Mouse (Mus musculus) MEL-GATA-1-ER (cell line): Measurements from ENCODE around the gene Ttc17.
"Not testable (repeated sequence)": the region's sequence is repeated elsewhere in the genome, so short reads cannot be mapped to it uniquely, and the experiment has no call there.

Experiments used
- DNase-seq: peaks from one replicate; pipeline ENCODE4 v3.0.0-alpha.2; 2012; ENCODE audit warnings: low read depth; ENCODE audit errors: extremely low read depth

Gene Ttc17

DNA sequence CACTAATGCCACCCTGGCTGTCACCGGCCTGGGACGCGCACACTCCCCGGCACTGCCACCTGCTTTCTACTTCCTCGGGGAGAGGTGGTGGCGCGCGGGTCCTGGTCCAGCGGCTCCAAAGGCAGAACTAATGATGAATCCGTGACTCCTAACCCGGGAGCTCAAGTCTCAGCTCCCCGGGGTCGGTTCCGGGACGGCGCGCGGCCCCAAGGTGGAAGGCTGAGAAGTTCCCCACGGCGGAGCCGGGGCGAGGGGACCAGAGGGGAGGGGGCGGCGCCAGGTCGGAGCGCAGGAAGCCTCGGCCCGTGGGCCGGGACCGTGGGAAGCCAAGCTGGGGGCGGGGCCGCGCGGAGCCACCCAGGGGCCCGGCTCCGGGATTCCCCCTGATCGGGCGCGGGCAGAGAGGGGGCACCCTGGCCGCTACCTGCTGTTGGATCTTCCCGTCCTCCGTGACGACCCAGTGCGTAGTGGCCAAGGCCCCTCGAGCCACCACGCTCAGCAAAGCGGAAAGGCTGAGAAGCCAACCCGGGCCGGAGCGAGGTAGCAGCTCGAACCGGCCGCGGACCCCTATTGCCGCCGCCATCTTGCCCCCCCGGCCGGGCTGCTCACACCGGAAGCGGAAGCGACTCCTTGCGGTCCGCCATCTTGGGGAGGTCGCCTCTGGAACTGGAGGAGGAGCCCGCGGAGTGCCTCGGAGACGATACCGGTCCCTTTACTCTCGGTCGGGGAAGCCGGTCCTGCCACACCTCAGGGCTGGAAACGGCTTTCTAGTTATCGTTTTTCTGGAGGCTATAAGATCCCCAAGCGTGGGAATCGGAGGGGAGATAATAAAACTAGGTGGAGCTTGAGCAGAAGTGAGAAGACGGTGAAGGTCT is at the start of gene Ttc17:
TSS of gene Ttc17 (minus strand) at position 607 of the 875 bp plus-strand sequence.
- DNase-seq, result peak; percentile 72

DNA sequence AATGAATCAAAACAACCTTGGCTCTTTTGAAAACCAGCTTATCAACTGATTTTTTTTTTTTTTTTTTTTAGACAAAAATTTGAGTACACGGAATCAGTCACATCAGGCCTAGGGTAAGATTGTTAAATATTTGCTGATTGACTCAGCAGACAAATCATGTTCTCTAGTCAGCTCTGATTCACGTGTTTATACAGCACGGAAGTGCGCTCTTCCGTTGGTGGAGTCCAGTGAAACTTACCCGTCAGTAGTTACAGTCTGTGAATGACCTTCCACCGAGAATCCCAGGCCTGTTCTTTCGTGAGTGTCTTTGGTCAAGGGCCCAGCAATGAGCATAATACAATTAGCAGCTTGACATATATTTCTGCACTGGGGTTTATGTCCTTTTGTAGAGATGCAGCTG is 43.2 kb upstream of the Ttc17 start:
- no peak for DNase-seq

DNA sequence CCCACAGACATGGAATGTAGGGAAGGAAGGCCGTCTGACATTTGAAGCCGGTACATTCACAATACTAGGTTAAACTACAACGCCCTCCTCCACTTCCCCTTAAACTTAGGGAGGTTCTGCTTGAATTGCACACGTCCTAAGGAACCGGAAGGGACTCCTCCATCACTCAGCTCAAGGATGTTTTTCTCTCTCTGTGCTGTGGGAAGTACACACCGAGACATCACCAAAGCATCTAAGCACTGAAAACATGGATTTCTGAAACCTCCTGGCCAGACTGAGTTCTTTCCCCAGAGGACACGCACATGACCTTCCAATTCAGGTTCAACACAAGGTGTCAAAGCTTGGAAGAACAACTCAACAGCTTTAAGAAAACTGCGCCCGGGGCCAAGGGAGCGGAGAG is 30.5 kb upstream of the Ttc17 start:
- DNase-seq, result peak; percentile 75

DNA sequence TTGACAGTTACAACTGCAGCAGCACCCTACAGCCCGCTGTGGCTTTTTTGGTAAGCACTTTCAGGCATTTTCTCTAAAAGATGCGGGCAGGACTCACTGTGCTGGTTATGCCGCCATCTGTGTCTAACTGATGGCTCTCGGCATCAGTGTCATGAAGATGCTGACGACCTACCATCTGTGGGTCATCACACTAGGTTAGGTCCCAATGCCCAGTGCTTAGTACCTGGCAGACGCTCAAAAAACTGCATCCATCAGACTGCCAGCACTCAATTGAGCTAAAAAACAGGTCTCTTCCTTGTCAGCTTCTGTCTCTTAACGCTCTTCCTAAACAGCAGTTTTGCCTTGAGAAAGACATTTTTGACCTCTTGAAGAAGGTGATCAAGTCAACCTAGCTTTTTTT is 29.0 kb upstream of the Ttc17 start:
- DNase-seq, result no peak

DNA sequence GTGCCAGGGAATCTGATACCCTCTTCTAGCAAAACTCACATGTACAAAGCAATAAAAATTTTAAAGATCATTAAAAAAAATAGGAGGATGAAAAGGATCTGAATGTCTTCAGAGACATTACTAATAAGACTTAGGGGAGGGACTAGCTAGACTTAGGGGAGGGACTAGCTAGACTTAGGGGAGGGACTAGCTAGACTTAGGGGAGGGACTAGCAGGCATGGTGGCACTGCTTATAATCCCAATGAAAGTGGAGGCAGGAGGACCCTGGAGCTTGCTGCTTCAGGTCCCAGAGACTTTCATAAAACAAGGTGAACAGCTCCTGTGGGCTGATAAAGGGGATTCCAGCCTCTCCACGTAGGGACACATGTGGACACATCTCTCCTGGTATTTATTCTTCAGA is 28.3 kb upstream of the Ttc17 start:
- DNase-seq, result no peak

DNA sequence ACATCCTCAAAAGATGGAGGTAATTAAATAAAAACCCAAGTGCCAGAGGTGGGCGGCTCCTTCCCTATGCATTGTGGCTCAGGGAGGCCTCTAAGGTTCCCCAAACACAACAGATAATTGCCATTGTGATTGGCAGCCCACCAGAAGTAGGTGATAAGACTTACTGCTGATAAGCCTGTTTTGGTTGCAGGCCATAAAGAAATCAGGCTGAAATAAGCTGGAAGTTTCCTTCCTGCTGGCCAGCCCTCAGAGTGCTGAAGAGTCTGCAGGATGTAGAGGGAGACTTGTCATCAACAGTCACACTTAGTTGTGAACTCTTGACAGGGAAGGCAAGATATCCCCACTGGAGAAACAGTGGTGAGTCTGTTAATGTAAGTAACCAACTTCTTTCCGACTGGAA is 25.7 kb upstream of the Ttc17 start:
- no peak for DNase-seq

DNA sequence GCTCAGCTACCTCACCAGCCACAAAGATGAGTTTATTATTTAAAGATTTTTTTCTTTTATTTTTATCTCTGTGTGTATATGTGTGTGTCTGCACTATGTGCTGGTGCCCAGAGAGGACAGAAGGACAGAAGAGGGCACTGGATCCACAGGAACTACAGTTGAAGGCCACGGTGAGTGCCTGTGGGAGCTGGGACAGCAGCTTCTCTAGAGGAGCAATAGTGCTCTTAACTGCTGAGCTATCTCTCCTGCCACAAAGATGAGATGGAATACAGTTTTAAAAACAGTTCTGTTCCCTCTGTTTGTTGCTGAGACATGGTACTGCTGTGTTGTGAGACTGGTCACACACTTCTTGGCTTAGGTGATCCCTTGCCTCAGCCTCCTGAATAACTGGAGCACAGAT is 22.0 kb upstream of the Ttc17 start:
- DNase-seq, result no peak

DNA sequence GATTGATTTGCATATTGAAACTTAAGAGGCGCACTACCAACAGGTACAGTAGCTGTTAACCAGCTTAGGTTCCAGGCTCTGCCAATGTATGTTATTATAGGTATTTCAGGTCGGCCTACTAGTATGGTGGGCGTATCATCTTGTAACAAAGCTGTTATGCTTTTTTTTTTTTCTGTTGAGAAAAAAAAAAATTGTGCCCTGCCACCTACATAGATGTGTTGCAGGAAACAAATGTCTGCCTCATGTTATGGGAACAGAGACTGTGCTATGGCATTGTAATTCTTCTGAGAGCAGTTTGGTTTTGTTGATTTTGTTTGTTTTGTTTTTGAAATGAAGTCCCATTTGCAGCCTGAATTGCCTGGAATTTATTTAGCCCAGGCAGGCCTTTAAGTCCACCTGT is 952 bp upstream of the Ttc17 start:
- DNase-seq, result no peak

DNA sequence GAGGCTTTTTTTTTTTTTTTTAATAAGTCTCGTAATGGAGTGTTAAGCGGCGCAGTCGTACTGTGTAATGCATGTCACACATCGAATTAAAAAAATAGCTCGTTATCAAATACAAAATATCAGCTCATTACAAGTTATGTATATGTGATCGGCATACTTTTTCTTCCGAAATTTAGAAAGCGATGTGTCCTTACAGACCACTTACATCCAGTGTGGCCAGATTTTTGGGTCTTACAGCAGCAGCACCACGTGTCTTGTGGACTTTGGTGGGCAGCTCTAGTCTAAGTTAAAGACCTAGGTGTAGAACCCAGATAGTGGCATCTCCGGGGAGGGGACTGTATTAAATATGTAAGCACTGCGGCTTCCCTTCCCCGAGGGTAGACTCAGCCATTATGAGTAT is 532 bp upstream of the Ttc17 start:
- DNase-seq, result peak; percentile 46

DNA sequence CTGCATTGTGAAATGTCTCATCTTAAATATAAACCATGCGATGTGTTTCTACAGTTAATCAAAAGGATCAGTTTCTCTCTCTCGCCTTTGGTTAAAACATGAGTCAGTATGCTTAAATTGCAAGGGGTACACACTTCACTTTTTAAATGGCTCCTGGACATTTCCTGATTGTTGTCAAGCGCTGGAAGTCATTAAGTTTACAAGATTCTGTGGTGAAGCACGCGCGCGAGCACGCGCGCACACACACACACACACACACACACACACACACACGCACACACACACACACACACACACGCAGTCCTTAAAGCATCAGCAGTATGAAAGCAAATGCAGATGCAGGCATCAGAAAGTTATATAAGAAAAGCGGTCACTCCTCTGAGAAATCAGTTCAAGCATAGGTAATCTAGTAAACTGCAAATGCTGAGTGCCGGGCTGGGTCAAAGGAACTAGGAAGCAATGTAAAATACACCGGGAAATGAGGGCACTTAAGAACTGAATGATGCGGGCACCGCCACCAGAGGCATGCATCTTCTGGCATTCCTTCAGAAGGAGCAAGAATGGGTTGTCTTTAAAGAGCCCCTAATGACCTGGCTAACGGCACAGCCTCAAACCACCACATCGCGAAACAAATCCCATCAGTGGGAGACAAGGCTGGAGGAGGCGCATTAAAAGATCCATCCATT is 949 bp downstream of the Ttc17 start:
- peak; percentile 36 for DNase-seq

DNA sequence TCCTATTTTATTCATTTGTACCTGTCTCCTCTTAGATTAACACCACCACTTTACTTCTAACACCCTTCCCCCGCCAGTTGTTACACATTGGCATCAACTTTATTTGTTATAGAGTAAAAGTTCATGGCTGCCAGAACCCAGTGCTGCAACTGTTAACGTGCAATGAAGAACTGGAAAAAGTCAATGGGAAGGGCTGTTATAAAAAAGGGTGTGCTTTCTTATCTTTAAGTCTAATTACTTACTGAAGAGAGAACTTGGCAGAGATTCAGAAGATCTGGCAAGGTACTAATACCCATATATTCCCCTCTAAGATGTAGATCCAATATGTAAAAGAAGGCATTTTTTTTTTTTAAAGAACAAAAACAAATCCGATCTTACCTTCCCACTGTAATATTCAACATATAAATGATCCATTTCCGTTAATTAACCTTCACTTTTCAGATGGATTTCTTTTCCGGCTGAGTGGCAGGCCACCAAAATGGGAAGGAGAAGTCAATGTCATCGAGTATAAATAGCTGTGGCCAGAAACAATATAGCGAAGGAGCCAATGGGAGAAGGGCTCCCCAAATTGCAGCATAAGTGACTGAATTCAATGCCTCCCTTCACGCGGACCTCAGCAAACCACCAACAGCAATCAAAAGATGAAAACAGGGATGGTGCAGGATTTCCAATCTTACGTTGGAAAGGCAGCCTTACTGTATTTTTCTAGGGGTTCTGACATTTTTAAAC is 1.8 kb downstream of the Ttc17 start:
- peak; percentile 60 for DNase-seq

DNA sequence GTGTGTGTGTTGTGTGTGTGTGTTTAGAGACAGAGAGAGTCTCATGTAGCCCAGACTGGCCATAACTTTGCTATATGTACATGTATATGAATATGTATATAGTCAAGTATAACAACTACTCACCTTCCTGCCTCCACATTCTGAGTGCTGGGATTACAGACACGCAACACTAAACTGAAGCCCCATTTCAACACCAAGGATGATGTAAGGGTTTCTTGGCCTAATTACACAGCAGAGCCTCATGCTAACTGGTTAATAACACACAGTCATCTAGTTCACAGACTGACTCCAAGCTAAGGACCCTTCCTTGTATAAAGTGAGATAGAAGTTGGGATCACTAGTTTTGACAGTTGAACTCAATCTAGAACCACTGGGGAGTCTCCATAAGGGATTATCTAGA is 3.9 kb downstream of the Ttc17 start:
- DNase-seq, result no peak

DNA sequence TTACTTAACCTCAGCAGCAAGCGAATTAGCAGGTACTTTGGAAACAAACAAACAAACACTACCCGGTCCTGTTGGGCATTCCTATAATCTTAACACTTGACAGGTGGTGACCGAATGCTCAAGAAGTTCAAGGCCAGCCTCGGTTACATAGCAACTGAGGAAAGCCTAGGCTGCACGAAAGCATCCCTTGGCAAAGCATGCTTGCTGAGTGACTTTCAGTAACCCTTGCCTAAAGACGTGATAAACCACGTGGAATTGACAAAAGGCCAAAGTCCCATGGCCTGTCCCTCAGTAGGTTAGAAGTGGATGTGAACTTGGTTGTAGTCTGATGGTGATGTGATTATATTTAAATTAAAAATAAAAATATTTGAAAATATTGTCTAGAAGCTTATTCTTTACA is 4.4 kb downstream of the Ttc17 start:
- DNase-seq, result no peak

DNA sequence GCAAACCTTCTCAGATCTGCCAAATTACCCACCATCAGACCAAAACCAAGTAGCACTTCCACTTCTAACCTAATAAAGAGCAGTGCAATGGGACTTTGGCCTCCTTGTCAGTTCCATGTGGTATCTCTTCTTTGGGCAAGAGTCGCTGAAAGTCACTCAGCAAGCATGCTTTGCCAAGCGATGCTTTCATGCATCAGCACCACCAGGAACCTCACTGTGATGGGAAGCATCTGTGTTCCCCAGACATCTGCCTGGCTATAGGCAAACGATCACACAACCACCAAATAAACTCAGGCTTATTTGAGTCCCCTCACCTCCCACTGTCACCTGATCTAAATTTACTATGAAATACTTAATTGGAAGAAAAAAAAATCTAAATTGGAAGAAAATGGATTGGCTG is 5.5 kb downstream of the Ttc17 start:
- no peak for DNase-seq

DNA sequence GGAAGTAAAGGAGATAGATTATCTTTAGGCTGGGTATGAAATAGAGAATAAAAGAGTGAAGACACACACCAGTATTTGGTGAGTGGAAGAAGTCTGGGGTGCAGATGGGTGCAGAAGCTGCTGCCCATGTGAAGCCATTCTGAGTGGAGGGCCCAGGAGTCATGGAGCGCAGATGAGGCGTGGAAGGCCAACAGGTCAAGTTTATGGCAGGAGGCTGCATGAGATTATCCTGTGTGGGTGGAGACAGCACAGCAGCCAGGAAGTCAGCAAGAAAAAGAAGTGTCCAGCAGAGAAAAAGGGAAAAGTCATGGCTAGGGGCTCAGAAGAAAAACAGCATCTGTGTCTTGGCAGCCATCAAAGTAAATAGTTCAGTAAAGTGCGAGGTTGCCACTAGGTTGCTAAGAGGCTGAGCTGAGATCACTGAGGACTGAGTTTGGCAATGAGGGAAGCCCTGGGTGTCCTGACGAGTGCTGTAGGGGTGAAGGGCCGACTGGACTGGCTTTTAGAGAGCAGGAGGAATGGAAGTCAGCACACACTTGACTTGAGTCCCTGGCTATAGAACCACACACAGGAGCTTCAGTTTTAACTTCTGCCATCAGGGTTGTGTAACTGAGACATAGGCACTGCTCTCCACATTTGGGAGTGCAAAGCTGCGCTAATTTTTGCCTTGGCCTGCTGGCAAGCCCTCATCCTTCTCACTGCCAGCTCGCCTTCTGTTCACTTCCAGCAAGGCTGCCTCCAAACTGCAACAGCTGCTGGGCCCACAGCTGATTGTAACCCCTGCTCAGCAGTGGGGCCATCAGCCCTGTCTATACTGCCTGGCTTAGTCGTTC is 8.1 kb downstream of the Ttc17 start:
- DNase-seq, result no peak

DNA sequence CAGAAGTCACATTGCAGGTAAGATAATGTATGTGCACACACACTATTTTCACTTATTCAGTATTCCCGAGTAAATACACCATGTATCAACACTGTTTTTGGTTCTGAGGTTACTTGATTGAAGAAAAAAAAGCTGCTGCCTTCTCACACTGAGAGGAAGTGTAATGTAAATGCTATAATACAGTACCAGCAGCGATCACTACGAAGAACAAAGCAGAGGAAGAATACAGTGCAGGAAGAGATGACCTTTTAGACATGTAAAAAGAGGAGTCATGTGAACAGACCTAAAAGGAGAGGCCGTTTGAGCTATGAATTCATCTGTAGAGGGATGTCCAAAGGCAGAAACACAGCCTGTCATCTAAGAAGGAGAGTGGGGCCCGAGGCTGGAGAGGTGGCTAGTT is 9.0 kb downstream of the Ttc17 start:
- no peak for DNase-seq

DNA sequence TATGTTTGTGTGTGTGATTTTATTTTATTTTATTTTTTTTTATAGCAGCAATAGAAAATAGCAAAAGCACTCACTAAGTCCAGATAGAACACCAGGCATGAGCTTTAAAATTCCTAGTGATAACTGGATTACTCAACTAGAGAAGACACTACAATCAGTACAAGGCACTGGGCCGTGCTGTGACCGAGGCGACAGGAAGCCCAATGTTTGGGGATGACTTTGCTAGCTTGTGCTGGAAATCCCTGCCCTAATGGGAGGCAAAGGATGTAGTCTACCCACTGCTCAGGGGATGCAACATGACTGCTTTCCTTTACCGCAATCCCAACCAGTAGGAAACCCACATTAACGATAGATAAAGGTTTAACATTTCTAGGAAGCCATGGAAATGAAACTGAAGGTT is 10.2 kb downstream of the Ttc17 start:
- no peak for DNase-seq

DNA sequence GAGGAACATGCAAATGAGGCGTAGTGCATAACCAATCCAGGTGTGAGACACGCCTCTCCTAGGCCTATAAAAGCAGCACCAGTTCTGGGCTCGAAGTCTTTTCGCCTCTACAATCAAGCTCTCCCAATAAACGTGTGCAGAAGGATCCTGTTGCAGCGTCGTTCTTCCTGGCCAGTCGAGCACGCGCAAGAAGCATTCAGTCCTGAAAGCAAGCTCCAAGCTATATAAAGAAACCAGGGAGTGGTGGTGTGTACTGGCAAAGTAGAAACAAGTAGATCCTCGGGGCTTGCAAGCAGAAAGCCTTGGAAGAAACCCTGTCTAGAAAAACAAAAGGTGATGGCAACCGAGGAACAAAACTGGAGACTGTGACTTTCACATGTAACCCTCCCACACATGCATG is 15.4 kb downstream of the Ttc17 start:
- DNase-seq, result not testable (repeated sequence)

DNA sequence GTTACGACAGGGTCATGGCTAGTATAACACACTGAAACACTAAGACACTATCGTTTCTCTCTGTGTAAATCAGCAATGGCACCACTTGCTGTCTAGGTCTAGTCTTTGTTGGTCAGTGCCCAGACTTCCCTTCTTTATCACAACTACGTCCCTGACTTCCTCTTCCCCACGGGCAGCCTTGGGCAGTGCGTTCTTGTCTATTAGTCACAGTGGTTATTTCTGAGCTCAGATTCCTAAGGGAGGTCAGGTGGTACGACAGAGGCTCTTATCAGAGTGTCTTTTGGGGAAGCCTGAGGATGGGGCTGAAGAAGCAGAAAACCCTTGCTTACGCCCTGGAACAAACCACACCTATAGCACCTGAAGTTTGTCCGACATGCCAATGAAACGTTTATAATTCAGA is 17.5 kb downstream of the Ttc17 start:
- DNase-seq, result peak; percentile 51

DNA sequence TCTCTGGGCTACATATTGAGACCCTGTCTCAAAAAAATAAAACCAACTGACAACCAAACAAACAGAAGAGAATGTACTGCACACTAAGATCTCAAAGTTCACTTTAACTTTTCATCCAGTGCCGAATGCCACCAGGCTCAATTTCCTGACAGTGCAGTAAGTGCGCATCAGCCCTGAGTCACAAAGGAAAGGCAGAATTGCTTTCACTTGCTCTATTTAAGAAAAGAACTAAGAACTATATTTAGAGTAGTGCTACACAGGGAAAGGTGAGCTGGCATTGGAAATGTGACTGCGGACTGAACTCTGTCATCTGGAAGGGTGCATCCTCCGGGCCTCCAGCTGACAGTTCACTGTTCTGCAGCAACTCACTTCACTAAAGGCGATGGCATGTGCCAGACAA is 18.6 kb downstream of the Ttc17 start:
- no peak for DNase-seq

DNA sequence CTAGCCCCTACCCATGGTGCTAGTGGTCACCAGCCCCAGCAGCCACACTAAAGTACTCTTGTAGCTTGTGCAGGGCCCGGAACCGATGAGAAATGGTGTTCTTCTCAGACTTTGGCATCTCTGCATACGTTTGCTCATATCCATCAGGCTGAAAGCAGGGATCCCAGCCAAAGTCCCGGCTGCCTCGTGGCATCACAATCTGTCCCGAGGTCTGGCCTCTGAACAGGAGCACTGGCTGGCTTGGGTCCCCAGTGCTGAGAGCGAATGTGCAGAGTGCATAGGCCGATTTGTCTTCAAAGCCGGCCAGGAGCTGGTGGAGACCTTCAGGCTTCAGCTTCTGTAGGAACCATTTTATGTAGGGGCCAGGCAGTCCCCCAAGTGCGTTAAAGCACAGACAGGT is 22.0 kb downstream of the Ttc17 start:
- not testable (repeated sequence) for DNase-seq
